Mouse (Mus musculus): ENCODE measurements around the gene Galnt10.

DNA sequence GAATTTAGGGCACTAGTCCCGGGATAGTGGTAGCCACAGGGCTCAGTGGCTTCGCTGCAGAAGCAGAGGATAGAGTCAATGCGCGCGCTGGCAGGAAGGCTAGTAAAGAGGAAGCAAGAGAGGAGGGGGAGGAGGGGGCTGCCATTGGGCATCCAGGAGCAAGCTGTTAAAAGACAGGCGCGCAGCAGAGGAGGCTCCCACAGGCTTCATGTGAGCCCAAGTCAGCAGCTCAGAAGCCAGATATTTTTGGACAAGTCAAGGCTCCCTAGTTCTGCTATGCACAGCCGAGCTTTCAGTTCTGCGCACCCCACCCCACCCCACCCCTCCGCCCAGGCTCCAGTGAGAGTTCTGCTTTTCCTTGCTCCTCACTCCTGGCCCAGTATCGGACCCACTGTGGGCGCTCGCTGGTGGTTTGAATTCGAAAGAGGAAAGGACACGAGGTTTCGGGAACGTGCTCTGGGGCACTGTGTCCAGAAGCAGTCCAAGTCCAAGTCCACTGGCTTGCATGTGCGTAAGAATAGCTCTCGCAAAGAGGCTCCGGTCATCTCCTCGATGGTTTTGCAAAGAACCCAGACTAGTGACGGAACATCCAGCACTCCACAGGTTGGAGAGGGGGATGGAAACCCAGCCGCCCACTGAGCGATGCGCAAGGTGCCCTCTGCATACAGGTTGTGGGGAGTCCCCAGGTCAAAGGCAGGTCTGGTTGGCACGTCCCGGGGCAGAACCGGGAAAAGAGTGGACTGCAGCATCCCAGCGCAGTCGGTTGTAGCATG, 811 bp upstream of the Galnt10 start:
- TF ChIP-seq CTCF (IDR thresholded peaks at IDR 0.05; ENCODE audit: extremely low read depth, insufficient read length, insufficient replicate concordance, low read depth, low read length), result no peak
- TF ChIP-seq POLR2A (IDR thresholded peaks at IDR 0.05; ENCODE audit: low read depth, low read length), result peak; percentile 30; the same call in 1 of the 2 replicates
